Mouse (Mus musculus): ENCODE data around the gene Txndc17.
"Not testable (repeated sequence)": the region's sequence is repeated elsewhere in the genome, so short reads cannot be mapped to it uniquely, and the experiment has no call there.

Txndc17 gene

GRCm38 (mm10) chr11:72207204-72207833, at the start of gene Txndc17, which contains the start of gene 4933427D14Rik:
Txndc17 (plus strand) TSS chr11:72207547.
4933427D14Rik (minus strand) TSS chr11:72207459.
- DNase-seq, result peak; percentile 85

- no peak for DNase-seq
These were observed 44.1 kb upstream of the Txndc17 start for GRCm38 (mm10) chr11:72163198-72163597.

- no peak for DNase-seq
These were observed 37.5 kb upstream of the Txndc17 start for GRCm38 (mm10) chr11:72169871-72170270.

GRCm38 (mm10) chr11:72171906-72172305, 35.4 kb upstream of the Txndc17 start:
- DNase-seq, result not testable (repeated sequence)

- DNase-seq, result no peak
These were observed 33.8 kb upstream of the Txndc17 start for GRCm38 (mm10) chr11:72173506-72173905.

GRCm38 (mm10) chr11:72174721-72175120, 32.6 kb upstream of the Txndc17 start:
- no peak for DNase-seq

- DNase-seq, result no peak
These were observed 31.4 kb upstream of the Txndc17 start for GRCm38 (mm10) chr11:72175966-72176365.

- no peak for DNase-seq
These were observed 30.8 kb upstream of the Txndc17 start for GRCm38 (mm10) chr11:72176553-72176952.

- DNase-seq, result no peak
These were observed 26.8 kb upstream of the Txndc17 start for GRCm38 (mm10) chr11:72180556-72180955.

GRCm38 (mm10) chr11:72181136-72181535, 26.2 kb upstream of the Txndc17 start:
- no peak for DNase-seq

- DNase-seq, result no peak
These were observed 23.1 kb upstream of the Txndc17 start for GRCm38 (mm10) chr11:72184252-72184651.

- no peak for DNase-seq
These were observed 16.5 kb upstream of the Txndc17 start for GRCm38 (mm10) chr11:72190857-72191256.

- no peak for DNase-seq
These were observed 13.1 kb upstream of the Txndc17 start for GRCm38 (mm10) chr11:72194259-72194658.

- no peak for DNase-seq
These were observed 10.8 kb upstream of the Txndc17 start for GRCm38 (mm10) chr11:72196506-72196905.

- no peak for DNase-seq
These were observed 3.9 kb upstream of the Txndc17 start for GRCm38 (mm10) chr11:72203440-72203839.

- DNase-seq, result peak; percentile 19
These were observed 2.1 kb upstream of the Txndc17 start for GRCm38 (mm10) chr11:72205256-72205655.

GRCm38 (mm10) chr11:72206341-72207203, 775 bp upstream of the Txndc17 start, which contains the start of gene Gm43951:
Gm43951 (minus strand) TSS chr11:72206840.
- no peak for DNase-seq

GRCm38 (mm10) chr11:72207834-72208377, 559 bp downstream of the Txndc17 start:
- no peak for DNase-seq

- DNase-seq, result peak; percentile 94
These were observed 7.5 kb downstream of the Txndc17 start for GRCm38 (mm10) chr11:72214591-72215409.

GRCm38 (mm10) chr11:72215410-72215797, 8.1 kb downstream of the Txndc17 start, which contains the start of gene Med31:
Med31 (minus strand) TSS chr11:72215592.
- peak; percentile 73 for DNase-seq

GRCm38 (mm10) chr11:72217116-72217515, 9.8 kb downstream of the Txndc17 start:
- no peak for DNase-seq

GRCm38 (mm10) chr11:72221278-72221677, 13.9 kb downstream of the Txndc17 start:
- DNase-seq, result peak; percentile 82

- DNase-seq, result no peak
These were observed 16.1 kb downstream of the Txndc17 start for GRCm38 (mm10) chr11:72223414-72223813.

Measured in right cerebral cortex, postnatal 14 days (tissue).